Mouse (Mus musculus) brown adipose tissue, adult 24 weeks (tissue): ENCODE results near the gene Eefsec. TPM values are rescaled to one million over a fixed set of nuclear protein-coding genes. Genes with fewer than 3 reads are reported as not detected.

Experiments
- H3K27ac ChIP-seq: fragments of 200-500 bp; replicated peaks from 2 replicates; pipeline ENCODE4 v1.5.1; 2012; ENCODE audit warnings: low read depth, mild to moderate bottlenecking, low read length
- H3K4me1 ChIP-seq: fragments of 200-500 bp; 2 replicates; pipeline ENCODE4 v1.6.1; 2012; ENCODE audit warnings: low read length, mixed read lengths; ENCODE audit not compliant: control insufficient read depth, insufficient read depth, insufficient read length
- H3K4me3 ChIP-seq: fragments of 200-500 bp; 2 replicates; pipeline ENCODE4 v1.5.1; 2012; ENCODE audit warnings: low read depth, mild to moderate bottlenecking, low read length, moderate library complexity; ENCODE audit not compliant: insufficient read depth
- polyA plus RNA-seq: library from polyadenylated mRNA; stranded (reverse); fragments of >200 nt; gene quantifications from 2 replicates; pipeline ENCODE4 v1.2.4, GENCODE M21; 2012; ENCODE audit not compliant: missing spikeins, insufficient read depth, insufficient read length

The Eefsec gene
- polyA plus RNA-seq, 1 experiment: 3.5 TPM

DNA sequence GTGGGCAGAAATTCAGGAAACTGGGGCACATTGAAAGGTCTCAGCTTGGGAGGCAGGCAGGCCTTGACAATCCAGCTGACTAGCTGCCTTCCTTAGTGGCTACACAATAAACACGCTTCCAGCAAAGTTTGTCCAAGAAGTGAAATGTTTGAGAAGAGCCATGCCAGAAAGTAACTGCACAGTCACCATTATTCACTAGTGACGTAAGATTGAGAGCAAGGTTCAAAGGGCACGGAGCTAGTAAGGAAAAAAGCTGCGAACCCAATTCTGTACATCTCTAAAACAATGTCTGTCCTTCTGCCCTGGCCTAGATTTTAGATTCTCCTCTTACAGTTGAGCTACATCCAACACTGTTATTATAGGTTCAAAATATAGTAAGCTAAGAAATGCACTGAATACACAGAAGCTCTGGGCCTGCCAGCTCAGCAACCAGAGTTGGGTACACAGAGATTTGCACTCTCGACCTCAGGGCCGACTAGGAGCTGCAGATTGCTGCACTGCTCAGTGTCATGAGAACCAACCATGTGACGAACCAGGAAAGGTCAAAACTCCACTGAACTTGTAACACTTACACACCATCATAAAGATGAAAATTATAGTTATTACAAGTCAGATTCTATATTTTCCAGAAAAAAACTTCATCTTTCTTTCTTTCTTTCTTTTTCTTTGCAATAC is 2.1 kb downstream of the Eefsec start:
- Histone ChIP-seq H3K4me1 (no peaks in the 10 kb centered on the region), H3K4me3 (no peak overlapping the region), H3K27ac (no peak overlapping the region)

GRCm38 (mm10) chr6:88443446-88443845 is 2.9 kb downstream of the Eefsec start:
- no peak overlapping the region for H3K27ac ChIP-seq
- H3K4me1 ChIP-seq: no peaks in the 10 kb centered on the region
- H3K4me3 ChIP-seq: no peak overlapping the region

- no peak overlapping the region for H3K4me3 ChIP-seq
- H3K4me1 ChIP-seq: no peaks in the 10 kb centered on the region
- H3K27ac ChIP-seq: no peak overlapping the region
Measured at GRCm38 (mm10) chr6:88442551-88442950, 3.8 kb downstream of the Eefsec start.

DNA sequence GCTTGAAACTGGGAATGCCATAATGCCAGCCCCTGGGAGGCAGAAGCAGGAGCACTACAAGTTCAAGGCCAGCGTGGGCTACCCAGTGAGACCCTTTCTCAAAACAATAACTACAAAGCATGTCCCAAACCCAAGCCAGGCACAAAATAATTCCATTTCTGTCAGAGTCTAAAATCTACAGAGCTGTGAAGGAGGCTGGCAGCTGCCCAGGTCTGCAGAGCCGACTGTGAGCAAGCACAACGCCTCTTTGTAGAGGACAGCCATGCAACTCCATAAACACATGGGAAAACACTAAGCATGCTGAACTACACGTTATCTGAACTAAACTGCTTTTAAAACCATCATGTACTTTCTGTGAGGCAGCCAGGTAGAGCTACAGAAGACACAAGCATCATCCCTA is 7.3 kb downstream of the Eefsec start:
- Histone ChIP-seq H3K4me3 (no peak overlapping the region), H3K27ac (no peak overlapping the region), H3K4me1 (no peaks in the 10 kb centered on the region)

- H3K4me3 ChIP-seq: no peak overlapping the region
Measured at GRCm38 (mm10) chr6:88435609-88436008, 10.7 kb downstream of the Eefsec start.

DNA sequence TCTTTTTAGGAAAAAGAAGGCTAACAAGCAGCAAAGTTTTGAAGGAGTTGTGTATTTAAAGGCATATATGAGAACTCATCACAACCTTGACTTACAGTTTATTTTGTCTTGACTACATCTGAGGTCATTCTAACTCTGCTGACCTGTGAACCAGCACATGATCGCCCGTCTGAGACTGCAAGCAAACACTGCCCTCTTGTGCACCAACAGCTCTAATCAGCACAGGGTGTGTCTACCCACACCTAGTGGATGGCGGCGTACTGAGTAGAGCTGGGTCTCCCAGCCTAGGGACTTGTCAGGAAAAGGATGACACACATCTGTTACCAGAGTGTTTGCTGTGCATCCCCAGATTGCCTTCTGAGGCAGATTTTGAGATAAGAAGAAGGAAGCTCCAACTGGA is 15.1 kb downstream of the Eefsec start:
- Histone ChIP-seq H3K4me1 (no peaks in the 10 kb centered on the region), H3K27ac (no peak overlapping the region), H3K4me3 (no peak overlapping the region)

More at GRCm38 (mm10) chr6:88435609-88436008, 10.7 kb downstream of the Eefsec start:
- no peaks in the 10 kb centered on the region for H3K4me1 ChIP-seq
- H3K27ac ChIP-seq: no peak overlapping the region

DNA sequence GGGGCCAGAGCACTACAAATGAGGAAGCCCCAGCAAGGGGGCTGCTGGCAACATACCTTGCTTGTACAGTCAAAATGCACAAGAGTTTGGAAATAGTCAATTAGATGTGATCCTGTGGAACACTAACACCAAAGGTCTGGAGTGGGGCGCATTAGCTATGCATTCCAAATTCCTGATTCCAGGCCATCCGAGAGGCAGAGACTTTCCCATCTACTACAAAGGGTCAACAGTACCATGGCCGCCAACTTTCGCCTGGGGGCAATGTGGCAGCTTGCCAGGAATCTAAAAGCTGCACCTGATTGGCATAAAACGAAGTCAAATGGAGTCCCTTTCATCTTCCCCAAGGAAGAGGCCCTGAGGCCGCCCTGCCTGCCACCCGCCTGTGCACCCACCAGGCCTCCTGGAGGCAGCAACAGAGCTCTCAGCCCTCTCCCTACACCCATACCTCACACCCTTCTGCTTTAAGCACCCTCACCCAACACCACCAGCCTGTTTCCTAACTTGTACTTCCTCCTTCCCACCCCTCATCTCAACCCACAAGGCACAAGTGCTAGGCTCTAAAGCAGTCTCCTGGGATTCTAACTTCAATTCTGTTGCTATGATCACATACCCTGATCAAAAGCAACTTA is 30.1 kb downstream of the Eefsec start:
- no peak overlapping the region for H3K4me3 ChIP-seq
- H3K27ac ChIP-seq: no peak overlapping the region
- H3K4me1 ChIP-seq: no peaks in the 10 kb centered on the region

GRCm38 (mm10) chr6:88412604-88413003 is 33.7 kb downstream of the Eefsec start:
- Histone ChIP-seq H3K27ac (no peak overlapping the region), H3K4me3 (no peak overlapping the region), H3K4me1 (no peaks in the 10 kb centered on the region)

- Histone ChIP-seq H3K4me3 (no peak overlapping the region), H3K4me1 (no peaks in the 10 kb centered on the region)
Measured at GRCm38 (mm10) chr6:88409492-88409891, 36.8 kb downstream of the Eefsec start.

GRCm38 (mm10) chr6:88400451-88400850 is 45.9 kb downstream of the Eefsec start:
- no peak overlapping the region for H3K27ac ChIP-seq
- no peak overlapping the region for H3K4me3 ChIP-seq
- no peaks in the 10 kb centered on the region for H3K4me1 ChIP-seq

More at GRCm38 (mm10) chr6:88409492-88409891, 36.8 kb downstream of the Eefsec start:
- H3K27ac ChIP-seq: no peak overlapping the region

DNA sequence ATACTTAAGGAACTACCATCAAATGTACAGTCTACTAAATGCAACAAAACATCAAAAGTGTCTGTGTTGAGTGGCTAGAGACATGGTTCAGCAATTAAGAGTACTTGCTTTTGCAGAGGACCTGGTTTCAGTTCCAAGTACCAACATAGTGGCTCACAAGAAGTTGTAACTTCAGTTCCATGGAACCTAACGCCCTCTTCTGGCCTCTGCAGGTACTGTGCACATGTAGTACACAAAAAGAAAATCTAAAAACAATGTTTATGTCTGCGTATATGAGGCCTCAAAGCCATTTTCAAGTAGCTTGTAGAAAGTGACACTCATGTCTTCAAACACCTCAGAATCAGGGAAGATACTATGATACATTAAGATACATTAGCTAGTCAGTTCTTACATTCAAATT is 48.4 kb downstream of the Eefsec start:
- no peaks in the 10 kb centered on the region for H3K4me1 ChIP-seq
- H3K27ac ChIP-seq: no peak overlapping the region
- H3K4me3 ChIP-seq: no peak overlapping the region

DNA sequence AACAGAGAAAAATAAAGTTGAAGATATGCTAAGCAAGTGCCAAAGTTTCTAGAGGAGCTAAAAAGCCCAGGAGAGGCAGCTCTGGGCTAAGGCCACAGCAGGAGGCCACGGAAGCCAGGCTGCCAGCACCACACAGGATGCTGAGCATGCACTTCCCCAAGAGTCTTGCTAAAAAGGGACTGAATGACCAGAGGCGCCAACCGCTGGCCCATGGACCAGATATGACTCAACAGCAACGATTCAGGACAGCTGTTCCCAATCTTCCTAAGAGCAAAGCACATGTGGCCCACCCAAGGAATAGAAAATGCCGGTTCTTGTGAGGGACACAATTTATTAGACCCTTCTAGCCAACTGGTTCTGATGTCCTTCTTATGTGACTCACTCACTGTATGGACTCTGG is 57.4 kb downstream of the Eefsec start:
- Histone ChIP-seq H3K4me3 (no peak overlapping the region), H3K27ac (no peak overlapping the region), H3K4me1 (no peaks in the 10 kb centered on the region)

GRCm38 (mm10) chr6:88387836-88388724 is 58.3 kb downstream of the Eefsec start:
- no peak overlapping the region for H3K4me3 ChIP-seq
- no peak overlapping the region for H3K27ac ChIP-seq
- H3K4me1 ChIP-seq: no peaks in the 10 kb centered on the region

DNA sequence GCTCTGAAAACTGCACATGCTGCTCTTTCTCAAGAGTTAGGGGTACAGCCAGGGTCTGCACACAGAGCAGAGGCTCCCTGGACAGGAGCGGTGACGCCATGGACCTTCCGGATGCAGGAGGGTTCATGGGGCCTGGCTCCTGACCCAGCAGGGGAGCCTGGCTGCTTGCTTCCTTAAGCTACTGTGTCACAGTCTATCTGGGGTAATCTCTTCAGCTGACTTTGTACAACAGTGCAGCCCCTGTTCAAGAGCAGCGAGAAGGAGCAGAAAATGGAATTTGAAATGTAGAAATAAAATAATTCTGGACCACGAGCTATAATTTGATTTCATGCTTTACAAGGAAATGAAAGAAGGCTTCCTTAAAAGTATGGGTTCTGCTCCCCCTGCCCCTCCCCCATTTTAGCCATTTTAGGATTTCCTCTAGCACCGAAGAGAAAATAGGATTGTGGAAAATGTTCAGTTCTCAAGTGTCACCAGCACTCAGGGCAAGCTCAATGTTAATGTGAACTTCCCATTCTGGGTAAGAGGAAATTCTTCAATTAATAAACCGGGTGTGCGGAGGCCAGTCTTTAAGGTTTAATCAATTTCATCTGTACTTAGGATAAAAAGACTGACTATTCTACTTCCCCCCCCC is 61.8 kb downstream of the Eefsec start:
- H3K4me1 ChIP-seq: no peaks in the 10 kb centered on the region
- H3K27ac ChIP-seq: no peak overlapping the region
- no peak overlapping the region for H3K4me3 ChIP-seq

DNA sequence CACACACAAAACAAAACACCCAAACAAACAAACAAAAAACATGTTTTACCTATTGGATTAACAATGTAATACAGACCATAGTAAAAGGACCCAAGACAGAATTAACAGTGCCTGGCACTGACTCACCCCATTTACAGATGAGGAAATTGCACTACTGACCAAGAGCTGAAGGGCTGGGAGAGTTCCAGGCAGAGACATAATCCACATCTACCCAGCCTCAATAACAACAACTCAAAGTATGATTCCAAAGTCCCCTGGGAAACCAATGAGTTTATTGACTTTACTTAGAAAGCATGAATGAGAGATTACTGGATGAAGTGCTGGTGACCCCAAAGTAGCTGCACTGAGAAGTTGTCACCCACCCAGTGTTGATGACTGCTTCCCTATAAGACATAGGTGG is 62.6 kb downstream of the Eefsec start:
- Histone ChIP-seq H3K4me1 (no peaks in the 10 kb centered on the region), H3K27ac (no peak overlapping the region), H3K4me3 (no peak overlapping the region)
